Mouse (Mus musculus) neural tube, embryonic 15.5 days (tissue): ENCODE data around the gene She. TPM values are rescaled to one million over a fixed set of nuclear protein-coding genes. Genes with fewer than 3 reads are reported as not detected.

Source experiments
- ATAC-seq: fragments of 200-750 bp; cut with Nextera tagmentation; 2 replicates; pipeline ENCODE4 v1.8.0; 2017; ENCODE audit warnings: mild to moderate bottlenecking, moderate TSS enrichment, moderate library complexity; ENCODE audit not compliant: low FRiP score
- H3K27ac ChIP-seq: fragments of 300-500 bp; sonication (generic); replicated peaks from 2 replicates; pipeline ENCODE4 v1.5.1; 2015; ENCODE audit warnings: mild to moderate bottlenecking, inconsistent platforms
- H3K27me3 ChIP-seq: fragments of 300-500 bp; sonication (generic); replicated peaks from 2 replicates; pipeline ENCODE4 v1.6.1; 2015; ENCODE audit warnings: inconsistent platforms
- H3K36me3 ChIP-seq: fragments of 300-500 bp; sonication (generic); 2 replicates; pipeline ENCODE4 v1.6.1; 2015; ENCODE audit warnings: inconsistent platforms
- H3K4me1 ChIP-seq: fragments of 300-500 bp; sonication (generic); 2 replicates; pipeline ENCODE4 v1.6.1; 2015; ENCODE audit warnings: inconsistent platforms
- H3K4me2 ChIP-seq: fragments of 300-500 bp; sonication (generic); 2 replicates; pipeline ENCODE4 v1.6.1; 2015; ENCODE audit warnings: inconsistent platforms, mild to moderate bottlenecking, moderate library complexity
- H3K4me3 ChIP-seq: fragments of 300-500 bp; sonication (generic); replicated peaks from 2 replicates; pipeline ENCODE4 v1.5.1; 2015; ENCODE audit warnings: mild to moderate bottlenecking, inconsistent platforms
- H3K9ac ChIP-seq: fragments of 300-500 bp; sonication (generic); replicated peaks from 2 replicates; pipeline ENCODE4 v1.6.1; 2015; ENCODE audit warnings: mild to moderate bottlenecking, inconsistent platforms
- H3K9me3 ChIP-seq: fragments of 300-500 bp; sonication (generic); replicated peaks from 2 replicates; pipeline ENCODE4 v1.6.1; 2016; ENCODE audit warnings: inconsistent platforms
- WGBS: fragments of 180-500 bp; shearing (Covaris S2); methylation state at CpG from one replicate; pipeline ENCODE4 v1.1.7; 2015; ENCODE audit warnings: mixed read lengths; 5-methylcytosine and 5-hydroxymethylcytosine counted together
- polyA plus RNA-seq: library from polyadenylated mRNA; unstranded; fragments of >200 nt; fragmentation: Nextera tagmentation; extraction: Ambion mirVana; gene quantifications from 2 replicates; pipeline ENCODE4 v1.2.1, GENCODE M21; 2015

She gene
- polyA plus RNA-seq, 1 experiment from 2014 or later, result 1.4 TPM

GRCm38 (mm10) chr3:89875781-89876180 is 44.6 kb downstream of the She start:
- 71% methylated on average over 8 of the region's 8 CpGs for WGBS
- Histone ChIP-seq H3K4me2 (no peak overlapping the region), H3K27me3 (no peaks in the 10 kb centered on the region), H3K36me3 (no peaks in the 10 kb centered on the region), H3K27ac (no peak overlapping the region), H3K4me1 (no peaks in the 10 kb centered on the region), H3K9me3 (no peaks in the 10 kb centered on the region), H3K4me3 (no peak overlapping the region), H3K9ac (no peak overlapping the region)
- ATAC-seq, result no peak

GRCm38 (mm10) chr3:89876469-89876868 is 45.3 kb downstream of the She start:
- no peak overlapping the region for H3K27ac ChIP-seq
- H3K4me3 ChIP-seq, result no peak overlapping the region
- H3K27me3 ChIP-seq, result no peaks in the 10 kb centered on the region
- H3K9ac ChIP-seq, result no peak overlapping the region
- no peaks in the 10 kb centered on the region for H3K9me3 ChIP-seq
- no peak overlapping the region for H3K4me2 ChIP-seq
- H3K4me1 ChIP-seq, result no peaks in the 10 kb centered on the region
- no peak for ATAC-seq
- 71% methylated on average over 4 of the region's 4 CpGs for WGBS
- no peaks in the 10 kb centered on the region for H3K36me3 ChIP-seq

DNA sequence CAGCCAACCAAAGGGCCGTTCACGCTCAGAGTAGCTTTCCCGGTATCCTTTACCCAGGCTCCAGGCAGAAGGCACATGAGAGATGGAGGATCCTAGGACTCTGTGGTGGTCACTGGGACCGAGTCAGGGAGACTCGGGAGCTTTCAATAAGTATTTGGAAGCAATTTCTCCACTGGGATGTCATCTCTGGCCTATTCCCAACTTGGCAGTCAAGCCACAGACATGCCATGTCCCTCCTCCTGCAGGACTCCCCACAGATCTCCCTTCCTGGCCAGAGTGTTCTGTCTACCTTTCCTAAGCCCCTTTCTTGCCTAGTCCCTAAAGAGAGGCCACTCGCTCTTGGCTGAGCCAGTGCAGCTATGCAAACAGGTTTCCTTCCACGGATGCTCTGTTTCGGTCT is 46.0 kb downstream of the She start:
- no peak overlapping the region for H3K27ac ChIP-seq
- 84% methylated on average over 8 of the region's 8 CpGs for WGBS
- no peaks in the 10 kb centered on the region for H3K36me3 ChIP-seq
- no peak overlapping the region for H3K4me3 ChIP-seq
- H3K4me1 ChIP-seq, result no peaks in the 10 kb centered on the region
- no peaks in the 10 kb centered on the region for H3K9me3 ChIP-seq
- no peaks in the 10 kb centered on the region for H3K27me3 ChIP-seq
- H3K4me2 ChIP-seq, result no peak overlapping the region
- ATAC-seq, result no peak
- H3K9ac ChIP-seq, result no peak overlapping the region

DNA sequence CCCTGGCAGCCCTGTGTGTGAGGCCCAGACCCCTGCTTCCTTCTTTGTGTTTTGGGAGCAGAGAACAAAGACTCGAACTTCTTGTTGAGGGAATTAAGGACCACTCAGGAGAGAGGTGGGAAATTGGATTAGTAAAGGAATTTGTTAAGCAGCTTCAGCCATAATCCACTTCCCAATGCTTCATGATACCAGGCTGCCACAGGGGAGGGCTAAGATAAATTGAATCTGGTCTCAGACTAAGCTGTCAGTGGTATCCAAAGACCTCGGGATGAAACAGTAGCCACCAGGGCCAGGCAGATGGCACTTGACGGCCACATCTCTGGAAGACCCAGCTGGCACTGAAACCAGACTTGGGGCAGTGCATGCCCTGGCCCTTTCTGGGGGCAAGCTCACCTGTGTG is 47.3 kb downstream of the She start:
- H3K9ac ChIP-seq, result no peak overlapping the region
- H3K9me3 ChIP-seq, result no peaks in the 10 kb centered on the region
- 60% methylated on average over 3 of the region's 3 CpGs for WGBS
- H3K4me1 ChIP-seq, result no peaks in the 10 kb centered on the region
- no peak for ATAC-seq
- H3K4me2 ChIP-seq, result no peak overlapping the region
- H3K27me3 ChIP-seq, result no peaks in the 10 kb centered on the region
- H3K4me3 ChIP-seq, result no peak overlapping the region
- H3K27ac ChIP-seq, result no peak overlapping the region
- H3K36me3 ChIP-seq, result no peaks in the 10 kb centered on the region

GRCm38 (mm10) chr3:89879326-89879725 is 48.2 kb downstream of the She start:
- no peaks in the 10 kb centered on the region for H3K27me3 ChIP-seq
- H3K9me3 ChIP-seq, result no peaks in the 10 kb centered on the region
- ATAC-seq, result no peak
- H3K4me2 ChIP-seq, result no peak overlapping the region
- no peaks in the 10 kb centered on the region for H3K4me1 ChIP-seq
- no peak overlapping the region for H3K9ac ChIP-seq
- H3K36me3 ChIP-seq, result no peaks in the 10 kb centered on the region
- H3K4me3 ChIP-seq, result no peak overlapping the region
- 69% methylated on average over 3 of the region's 3 CpGs for WGBS
- H3K27ac ChIP-seq, result no peak overlapping the region

GRCm38 (mm10) chr3:89880036-89880851 is 49.1 kb downstream of the She start:
- Histone ChIP-seq H3K27me3 (no peaks in the 10 kb centered on the region), H3K4me1 (no peaks in the 10 kb centered on the region), H3K36me3 (no peaks in the 10 kb centered on the region), H3K9me3 (no peaks in the 10 kb centered on the region), H3K4me3 (no peak overlapping the region), H3K9ac (no peak overlapping the region), H3K4me2 (no peak overlapping the region), H3K27ac (no peak overlapping the region)
- WGBS, result 85% methylated on average over 5 of the region's 5 CpGs
- no peak for ATAC-seq

DNA sequence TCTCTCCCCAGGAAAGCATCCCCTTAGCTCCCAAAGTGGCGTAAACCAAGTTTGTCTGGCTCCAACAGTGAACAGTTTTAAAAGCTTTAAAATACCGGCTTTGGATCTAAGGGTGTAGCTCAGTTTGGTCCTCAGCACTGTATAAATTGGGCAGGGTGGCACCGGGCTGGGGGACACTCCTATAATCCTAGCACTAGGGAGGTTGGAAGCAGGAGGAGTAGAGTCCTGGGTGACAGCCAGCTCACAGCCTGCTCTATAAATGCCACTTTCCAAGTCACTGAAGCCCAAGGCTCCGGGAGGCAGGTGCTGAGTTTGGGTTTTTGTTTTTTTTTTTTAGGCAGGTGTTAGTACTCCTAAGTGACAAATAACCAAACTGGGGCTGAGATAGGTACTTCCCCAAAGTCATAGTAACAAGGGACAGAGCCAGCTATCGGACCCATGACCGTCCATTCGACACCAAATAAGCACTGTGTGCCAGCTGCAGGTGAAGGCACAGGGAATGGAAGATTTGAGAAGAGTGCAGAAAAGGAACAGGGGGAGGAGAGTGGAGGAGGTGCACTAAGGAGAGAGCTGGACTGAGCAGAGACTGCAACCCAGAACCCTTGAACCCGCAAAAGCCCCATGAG is 51.5 kb downstream of the She start:
- 84% methylated on average over 8 of the region's 8 CpGs for WGBS
- Histone ChIP-seq H3K27me3 (no peaks in the 10 kb centered on the region), H3K9ac (no peak overlapping the region), H3K36me3 (no peaks in the 10 kb centered on the region), H3K4me2 (no peak overlapping the region), H3K4me3 (no peak overlapping the region), H3K9me3 (no peaks in the 10 kb centered on the region), H3K4me1 (no peaks in the 10 kb centered on the region), H3K27ac (no peak overlapping the region)
- ATAC-seq, result no peak

GRCm38 (mm10) chr3:89883582-89884041 is 52.4 kb downstream of the She start:
- 86% methylated on average over 4 of the region's 4 CpGs for WGBS
- Histone ChIP-seq H3K27ac (no peak overlapping the region), H3K4me1 (no peaks in the 10 kb centered on the region), H3K36me3 (no peaks in the 10 kb centered on the region), H3K4me3 (no peak overlapping the region), H3K4me2 (no peak overlapping the region), H3K27me3 (no peaks in the 10 kb centered on the region), H3K9ac (no peak overlapping the region), H3K9me3 (no peaks in the 10 kb centered on the region)
- no peak for ATAC-seq

DNA sequence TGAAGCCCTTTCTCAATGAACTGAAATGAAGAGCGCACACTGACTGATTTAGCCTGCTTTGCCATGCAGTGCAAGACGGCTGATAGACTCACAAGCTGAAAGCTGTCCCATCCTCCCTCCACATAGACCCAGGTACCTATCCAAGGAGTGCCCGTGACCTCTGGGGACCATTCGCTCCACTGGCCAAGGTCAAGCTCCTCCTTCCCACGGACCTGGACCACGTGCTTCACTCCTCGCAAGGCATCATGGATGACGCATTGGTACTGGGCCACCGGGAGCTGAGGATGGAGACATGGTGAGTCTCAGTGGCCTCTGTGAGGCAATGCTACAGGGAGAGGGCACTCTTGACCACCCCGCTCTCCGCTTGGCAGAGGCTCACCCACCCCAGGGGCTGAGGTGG is 54.6 kb downstream of the She start:
- Histone ChIP-seq H3K4me3 (no peak overlapping the region), H3K9ac (no peak overlapping the region), H3K9me3 (no peaks in the 10 kb centered on the region), H3K4me1 (no peaks in the 10 kb centered on the region), H3K27me3 (no peaks in the 10 kb centered on the region), H3K4me2 (no peak overlapping the region), H3K36me3 (no peaks in the 10 kb centered on the region), H3K27ac (no peak overlapping the region)
- ATAC-seq, result no peak
- 94% methylated on average over 11 of the region's 11 CpGs for WGBS

GRCm38 (mm10) chr3:89887582-89888230 is 56.5 kb downstream of the She start:
- 91% methylated on average over 7 of the region's 7 CpGs for WGBS
- no peak overlapping the region for H3K4me2 ChIP-seq
- ATAC-seq, result no peak
- no peaks in the 10 kb centered on the region for H3K27me3 ChIP-seq
- no peaks in the 10 kb centered on the region for H3K36me3 ChIP-seq
- H3K4me3 ChIP-seq, result no peak overlapping the region
- H3K27ac ChIP-seq, result no peak overlapping the region
- H3K9ac ChIP-seq, result no peak overlapping the region
- H3K9me3 ChIP-seq, result no peaks in the 10 kb centered on the region
- no peaks in the 10 kb centered on the region for H3K4me1 ChIP-seq

- ATAC-seq, result no peak
- no peak overlapping the region for H3K9ac ChIP-seq
- no peak overlapping the region for H3K4me3 ChIP-seq
- no peaks in the 10 kb centered on the region for H3K9me3 ChIP-seq
- H3K4me1 ChIP-seq, result no peaks in the 10 kb centered on the region
- no peaks in the 10 kb centered on the region for H3K36me3 ChIP-seq
- H3K4me2 ChIP-seq, result no peak overlapping the region
- H3K27ac ChIP-seq, result no peak overlapping the region
- WGBS, result 70% methylated on average over 8 of the region's 8 CpGs
- no peaks in the 10 kb centered on the region for H3K27me3 ChIP-seq
These were observed 58.8 kb downstream of the She start for GRCm38 (mm10) chr3:89889841-89890430.
